Mouse (Mus musculus) midbrain, postnatal 0 days (tissue): Measurements from ENCODE around the gene Nudt7. TPM values are rescaled to one million over a fixed set of nuclear protein-coding genes. Genes with fewer than 3 reads are reported as not detected.

Experiments
- ATAC-seq: fragments of 200-750 bp; cut with Nextera tagmentation; 2 replicates; pipeline ENCODE4 v1.8.0; 2017; ENCODE audit warnings: moderate number of reproducible peaks, mild to moderate bottlenecking, moderate TSS enrichment, moderate library complexity; ENCODE audit not compliant: low FRiP score
- DNase-seq: peaks from one replicate; pipeline ENCODE4 v3.0.0-alpha.2; 2015; ENCODE audit warnings: low spot score
- H3K27ac ChIP-seq: fragments of 300-500 bp; sonication (generic); 2 replicates; pipeline ENCODE4 v1.5.1; 2014; ENCODE audit warnings: low read depth, mild to moderate bottlenecking, low read length, mixed read lengths
- H3K27me3 ChIP-seq: fragments of 300-500 bp; sonication (generic); 2 replicates; pipeline ENCODE4 v1.6.1; 2014; ENCODE audit warnings: low read length, control low read depth, mixed read lengths; ENCODE audit not compliant: insufficient read depth
- H3K36me3 ChIP-seq: fragments of 300-500 bp; sonication (generic); 2 replicates; pipeline ENCODE4 v1.6.1; 2014; ENCODE audit warnings: low read length, control low read depth, mixed read lengths; ENCODE audit not compliant: insufficient read depth
- H3K4me1 ChIP-seq: fragments of 300-500 bp; sonication (generic); 2 replicates; pipeline ENCODE4 v1.6.1; 2014; ENCODE audit warnings: mild to moderate bottlenecking, control low read depth, antibody characterized with exemption, low read length, mixed read lengths; ENCODE audit not compliant: insufficient read depth
- H3K4me2 ChIP-seq: fragments of 300-500 bp; sonication (generic); 2 replicates; pipeline ENCODE4 v1.6.1; 2014; ENCODE audit warnings: low read depth, mild to moderate bottlenecking, low read length, mixed read lengths; ENCODE audit not compliant: poor library complexity, severe bottlenecking
- H3K4me3 ChIP-seq: fragments of 300-500 bp; sonication (generic); 2 replicates; pipeline ENCODE4 v1.5.1; 2014; ENCODE audit warnings: low read depth, mild to moderate bottlenecking, low read length, moderate library complexity
- H3K9ac ChIP-seq: fragments of 300-500 bp; sonication (generic); replicated peaks from 2 replicates; pipeline ENCODE4 v1.6.1; 2014; ENCODE audit warnings: mild to moderate bottlenecking, low read length, moderate library complexity, mixed read lengths; ENCODE audit not compliant: poor library complexity, severe bottlenecking
- H3K9me3 ChIP-seq: fragments of 300-500 bp; sonication (generic); 2 replicates; pipeline ENCODE4 v1.6.1; 2016; ENCODE audit warnings: low read length, control low read depth
- CTCF ChIP-seq: IDR thresholded peaks from 2 replicates; pipeline ENCODE4 v1.5.1; 2016; ENCODE audit warnings: antibody characterized with exemption, mild to moderate bottlenecking
- WGBS: fragments of 180-500 bp; shearing (Covaris S2); extraction: QIAGEN DNeasy Blood & Tissue Kit; methylation state at CpG from one replicate; pipeline ENCODE4 v1.1.7; 2014; 5-methylcytosine and 5-hydroxymethylcytosine counted together
- polyA plus RNA-seq: library from polyadenylated mRNA; unstranded; fragments of >200 nt; fragmentation: Nextera tagmentation; extraction: Ambion mirVana; gene quantifications from 2 replicates; pipeline ENCODE4 v1.2.1, GENCODE M21; 2015
- total RNA-seq: library from RNA; depleted of rRNA; stranded (reverse); fragments of >200 nt; gene quantifications from 2 replicates; pipeline ENCODE4 v1.2.3, GENCODE M21; 2014; rRNA removed

Nudt7 gene
- 0.71 and 1.4 TPM in 2 replicates for total RNA-seq
- polyA plus RNA-seq, result 3.5 and 3.9 TPM in 2 replicates

- H3K4me3 ChIP-seq, result peak within 1 kb of the TSS; percentile 30
- H3K4me2 ChIP-seq, result peak within 1 kb of the TSS; percentile 63
- H3K27me3 ChIP-seq, result no peaks in the 10 kb centered on the region
- no peak within 1 kb of the TSS for H3K27ac ChIP-seq
- H3K4me1 ChIP-seq, result no peaks in the 10 kb centered on the region
- ATAC-seq (peak; percentile 70), DNase-seq (peak; percentile 92)
- TF ChIP-seq CTCF, result peak; percentile 35
- H3K36me3 ChIP-seq, result no peaks in the 10 kb centered on the region
- H3K9ac ChIP-seq, result no peak within 1 kb of the TSS; the same call in 1 of the 2 replicates
- no peaks in the 10 kb centered on the region for H3K9me3 ChIP-seq
- 4% methylated on average over 23 of the region's 23 CpGs for WGBS
Observed at GRCm38 (mm10) chr8:114133510-114134362, at the start of gene Nudt7. Gene Nudt7 (plus strand): TSS chr8:114133557.

- no peaks in the 10 kb centered on the region for H3K36me3 ChIP-seq
- DNase-seq (no peak), ATAC-seq (no peak)
- H3K27me3 ChIP-seq, result no peaks in the 10 kb centered on the region
- no peaks in the 10 kb centered on the region for H3K4me1 ChIP-seq
- no peak overlapping the region for H3K27ac ChIP-seq
- no peak overlapping the region for H3K4me3 ChIP-seq
- no peaks in the 10 kb centered on the region for H3K9me3 ChIP-seq
- TF ChIP-seq CTCF, result no peak
- H3K9ac ChIP-seq, result no peak overlapping the region
- no peak overlapping the region for H3K4me2 ChIP-seq
- WGBS, result 94% methylated on average over 4 of the region's 4 CpGs
Observed at GRCm38 (mm10) chr8:114087932-114088331, 45.4 kb upstream of the Nudt7 start.

GRCm38 (mm10) chr8:114090736-114091135 lies 42.6 kb upstream of the Nudt7 start:
- DNase-seq, result no peak
- Histone ChIP-seq H3K9me3 (no peaks in the 10 kb centered on the region), H3K4me3 (no peak overlapping the region), H3K4me2 (no peak overlapping the region), H3K27me3 (no peaks in the 10 kb centered on the region), H3K9ac (no peak overlapping the region), H3K36me3 (no peaks in the 10 kb centered on the region), H3K4me1 (no peaks in the 10 kb centered on the region), H3K27ac (no peak overlapping the region)
- TF ChIP-seq CTCF, result no peak
- WGBS, result 74% methylated on average over 4 of the region's 4 CpGs
- no peak for ATAC-seq

- ATAC-seq (no peak), DNase-seq (no peak)
- Histone ChIP-seq H3K27ac (no peak overlapping the region), H3K9ac (no peak overlapping the region), H3K27me3 (no peaks in the 10 kb centered on the region), H3K36me3 (no peaks in the 10 kb centered on the region), H3K4me1 (no peaks in the 10 kb centered on the region), H3K4me2 (no peak overlapping the region), H3K9me3 (no peaks in the 10 kb centered on the region), H3K4me3 (no peak overlapping the region)
- 87% methylated on average over 3 of the region's 3 CpGs for WGBS
- no peak for TF ChIP-seq CTCF
Observed at GRCm38 (mm10) chr8:114093321-114093720, 40.0 kb upstream of the Nudt7 start.

GRCm38 (mm10) chr8:114094526-114094925 lies 38.8 kb upstream of the Nudt7 start:
- 96% methylated on average over 4 of the region's 4 CpGs for WGBS
- no peak overlapping the region for H3K27ac ChIP-seq
- H3K9ac ChIP-seq, result no peak overlapping the region
- no peaks in the 10 kb centered on the region for H3K9me3 ChIP-seq
- H3K4me3 ChIP-seq, result no peak overlapping the region
- TF ChIP-seq CTCF, result no peak
- DNase-seq (no peak), ATAC-seq (no peak)
- no peak overlapping the region for H3K4me2 ChIP-seq
- H3K4me1 ChIP-seq, result no peaks in the 10 kb centered on the region
- H3K36me3 ChIP-seq, result no peaks in the 10 kb centered on the region
- no peaks in the 10 kb centered on the region for H3K27me3 ChIP-seq

- no peak overlapping the region for H3K9ac ChIP-seq
- DNase-seq (no peak), ATAC-seq (no peak)
- no peak for TF ChIP-seq CTCF
- no peak overlapping the region for H3K4me2 ChIP-seq
- no peaks in the 10 kb centered on the region for H3K4me1 ChIP-seq
- H3K27ac ChIP-seq, result no peak overlapping the region
- H3K9me3 ChIP-seq, result no peaks in the 10 kb centered on the region
- no peaks in the 10 kb centered on the region for H3K36me3 ChIP-seq
- H3K4me3 ChIP-seq, result no peak overlapping the region
- WGBS, result 76% methylated on average over 14 of the region's 14 CpGs
- no peaks in the 10 kb centered on the region for H3K27me3 ChIP-seq
Observed at GRCm38 (mm10) chr8:114100561-114101206, 32.7 kb upstream of the Nudt7 start.
